Mouse (Mus musculus): ENCODE data around the gene Cnot1. TPM values are rescaled to one million over a fixed set of nuclear protein-coding genes. Genes with fewer than 3 reads are reported as not detected.

The Cnot1 gene
- total and polyA plus RNA-seq, 2 experiments from 2014 or later: 25.0 to 143 TPM

DNA sequence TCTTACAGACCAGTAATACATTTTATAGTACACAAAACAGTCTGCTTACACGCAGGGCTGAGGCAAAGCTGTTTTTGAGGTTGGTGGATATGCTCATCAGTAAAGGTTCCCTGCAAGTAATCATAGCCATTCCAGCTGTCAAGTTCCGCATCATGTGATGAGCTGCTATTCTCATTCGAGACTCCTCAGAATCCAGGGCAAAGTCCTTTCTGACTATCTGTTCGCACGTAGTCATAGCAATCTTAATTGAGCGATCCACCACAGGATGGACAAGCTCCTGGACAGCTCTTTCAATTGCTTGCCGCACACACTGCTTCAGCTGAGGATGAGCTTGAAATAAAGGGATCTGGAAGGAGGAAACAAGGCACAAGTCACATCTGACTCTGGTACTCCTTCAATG, 65.5 kb downstream of the Cnot1 start:
- H3K4me2 ChIP-seq (ENCODE audit: low read depth): no peak overlapping the region
- H3K4me1 ChIP-seq (ENCODE audit: insufficient read depth): no peaks in the 10 kb centered on the region
- no peaks in the 10 kb centered on the region for H3K9me3 ChIP-seq (ENCODE audit: low read length)
- DNase-seq (no peak), ATAC-seq (no peak)
- H3K9ac ChIP-seq: no peak overlapping the region
- TF ChIP-seq CTCF (IDR thresholded peaks at IDR 0.05; ENCODE audit: low read depth): no peak
- H3K36me3 ChIP-seq (ENCODE audit: insufficient read depth): peaks cover 82% of the 10 kb centered on the region
- no peak overlapping the region for H3K4me3 ChIP-seq (ENCODE audit: low read depth, low read length)
- no peak overlapping the region for H3K27ac ChIP-seq (ENCODE audit: low read depth, low read length)
- H3K27me3 ChIP-seq (ENCODE audit: insufficient read depth, low read length): no peaks in the 10 kb centered on the region
- WGBS: 93% methylated on average over 7 of the region's 7 CpGs

DNA sequence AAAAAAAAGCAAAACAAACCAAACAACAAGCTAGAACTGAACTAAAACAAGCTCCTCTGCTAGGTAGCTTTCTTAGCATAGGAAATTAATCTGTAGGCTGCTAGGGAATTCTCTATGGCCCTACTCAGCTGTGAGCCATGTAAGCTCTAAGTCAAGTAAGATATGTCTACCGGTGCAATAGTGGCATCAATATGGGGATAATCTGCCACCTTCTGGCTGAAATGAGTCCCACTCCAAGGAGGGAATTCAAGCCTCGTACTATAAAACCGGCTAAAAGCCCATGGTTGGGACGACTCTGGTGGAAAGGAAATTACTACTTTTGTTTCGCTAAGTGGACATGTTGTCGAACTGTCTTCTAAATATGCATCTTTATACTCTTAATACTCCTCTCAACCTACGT, 68.7 kb downstream of the Cnot1 start:
- DNase-seq (peak; percentile 59), ATAC-seq (peak; percentile 72)
- Histone ChIP-seq H3K4me2 (ENCODE audit: low read depth) (no peak overlapping the region), H3K4me3 (ENCODE audit: low read depth, low read length) (no peak overlapping the region), H3K27ac (ENCODE audit: low read depth, low read length) (no peak overlapping the region), H3K4me1 (ENCODE audit: insufficient read depth) (no peaks in the 10 kb centered on the region), H3K9me3 (ENCODE audit: low read length) (no peaks in the 10 kb centered on the region), H3K36me3 (ENCODE audit: insufficient read depth) (peaks cover 79% of the 10 kb centered on the region), H3K9ac (no peak overlapping the region), H3K27me3 (ENCODE audit: insufficient read depth, low read length) (no peaks in the 10 kb centered on the region)
- TF ChIP-seq CTCF (IDR thresholded peaks at IDR 0.05; ENCODE audit: low read depth): peak; percentile 61
- WGBS: 69% methylated on average over 7 of the region's 7 CpGs

DNA sequence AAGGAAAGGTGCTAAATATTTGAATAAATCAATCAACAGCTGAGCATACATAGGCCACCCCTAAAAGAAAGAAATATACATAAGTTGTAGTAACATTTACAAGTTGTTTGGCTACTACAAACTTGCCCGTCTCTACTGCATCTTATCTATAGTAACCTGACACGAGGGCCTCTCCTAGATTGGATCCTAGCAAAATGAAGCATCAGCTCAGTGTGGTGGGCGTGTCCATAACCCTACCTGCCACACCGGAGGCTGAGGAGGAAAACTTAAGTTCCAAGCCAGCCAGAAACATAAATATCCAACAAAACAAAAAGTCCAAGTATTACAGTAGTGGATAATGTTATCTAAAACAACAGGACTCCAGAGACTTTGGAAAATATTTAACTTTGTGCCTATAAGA, 79.6 kb downstream of the Cnot1 start:
- no peak overlapping the region for H3K4me3 ChIP-seq (ENCODE audit: low read depth, low read length)
- WGBS: 90% methylated on average over 4 of the region's 4 CpGs
- no peak overlapping the region for H3K4me2 ChIP-seq (ENCODE audit: low read depth)
- no peak overlapping the region for H3K27ac ChIP-seq (ENCODE audit: low read depth, low read length)
- H3K27me3 ChIP-seq (ENCODE audit: insufficient read depth, low read length): no peaks in the 10 kb centered on the region
- no peaks in the 10 kb centered on the region for H3K9me3 ChIP-seq (ENCODE audit: low read length)
- peaks cover 71% of the 10 kb centered on the region for H3K36me3 ChIP-seq (ENCODE audit: insufficient read depth)
- ATAC-seq: no peak
- H3K9ac ChIP-seq: no peak overlapping the region
- no peak for DNase-seq
- H3K4me1 ChIP-seq (ENCODE audit: insufficient read depth): no peaks in the 10 kb centered on the region
- TF ChIP-seq CTCF (IDR thresholded peaks at IDR 0.05; ENCODE audit: low read depth): no peak

DNA sequence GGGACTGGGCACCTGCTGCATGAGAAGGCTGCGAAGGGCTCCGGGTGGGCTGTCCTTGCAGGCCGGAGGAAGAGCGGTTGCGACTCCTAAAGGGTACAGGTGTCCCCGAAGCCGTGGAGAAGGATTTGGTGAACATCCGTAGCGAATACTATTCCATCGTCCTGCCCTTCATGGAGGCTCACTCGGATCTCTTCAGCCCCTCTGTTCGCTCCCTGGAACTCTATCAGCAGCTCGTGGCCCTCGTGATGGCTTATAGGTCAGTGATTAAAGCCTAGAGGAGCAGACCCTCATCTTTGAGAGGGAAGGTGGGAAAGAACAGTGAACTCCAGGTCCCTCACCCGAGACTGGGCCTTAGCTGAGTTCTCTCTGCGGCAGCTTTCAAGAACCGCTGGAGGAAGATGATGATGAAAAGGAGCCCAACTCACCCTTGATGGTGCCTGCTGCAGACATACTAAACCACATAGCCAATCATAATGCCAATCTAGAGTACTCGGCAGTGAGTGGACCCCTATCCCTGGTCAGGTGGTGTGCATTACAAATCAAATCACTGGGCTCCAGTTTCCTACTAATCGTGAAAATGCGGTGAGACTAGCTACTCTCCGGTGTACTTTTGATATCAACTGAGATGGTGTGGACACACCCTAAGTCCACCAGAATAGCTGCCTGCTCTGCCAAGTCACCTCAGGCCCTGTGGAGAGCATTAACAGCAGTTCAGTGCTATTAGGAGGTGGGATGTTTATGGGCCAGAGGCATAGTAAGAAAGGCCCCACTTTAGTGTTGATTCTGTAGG, 90.5 kb downstream of the Cnot1 start:
- peak overlapping the region; percentile 75 for H3K9ac ChIP-seq
- no peaks in the 10 kb centered on the region for H3K9me3 ChIP-seq (ENCODE audit: low read length)
- H3K4me3 ChIP-seq (ENCODE audit: low read depth, low read length): peak overlapping the region; percentile 82
- H3K27me3 ChIP-seq (ENCODE audit: insufficient read depth, low read length): no peaks in the 10 kb centered on the region
- peaks cover 9% of the 10 kb centered on the region for H3K4me1 ChIP-seq (ENCODE audit: insufficient read depth)
- peak overlapping the region; percentile 96 for H3K4me2 ChIP-seq (ENCODE audit: low read depth)
- peak overlapping the region; percentile 67; the same call in 1 of the 2 replicates for H3K27ac ChIP-seq (ENCODE audit: low read depth, low read length)
- DNase-seq (no peak), ATAC-seq (no peak)
- peaks cover 65% of the 10 kb centered on the region for H3K36me3 ChIP-seq (ENCODE audit: insufficient read depth)
- 18% methylated on average over 21 of the region's 21 CpGs for WGBS
- no peak for TF ChIP-seq CTCF (IDR thresholded peaks at IDR 0.05; ENCODE audit: low read depth)

DNA sequence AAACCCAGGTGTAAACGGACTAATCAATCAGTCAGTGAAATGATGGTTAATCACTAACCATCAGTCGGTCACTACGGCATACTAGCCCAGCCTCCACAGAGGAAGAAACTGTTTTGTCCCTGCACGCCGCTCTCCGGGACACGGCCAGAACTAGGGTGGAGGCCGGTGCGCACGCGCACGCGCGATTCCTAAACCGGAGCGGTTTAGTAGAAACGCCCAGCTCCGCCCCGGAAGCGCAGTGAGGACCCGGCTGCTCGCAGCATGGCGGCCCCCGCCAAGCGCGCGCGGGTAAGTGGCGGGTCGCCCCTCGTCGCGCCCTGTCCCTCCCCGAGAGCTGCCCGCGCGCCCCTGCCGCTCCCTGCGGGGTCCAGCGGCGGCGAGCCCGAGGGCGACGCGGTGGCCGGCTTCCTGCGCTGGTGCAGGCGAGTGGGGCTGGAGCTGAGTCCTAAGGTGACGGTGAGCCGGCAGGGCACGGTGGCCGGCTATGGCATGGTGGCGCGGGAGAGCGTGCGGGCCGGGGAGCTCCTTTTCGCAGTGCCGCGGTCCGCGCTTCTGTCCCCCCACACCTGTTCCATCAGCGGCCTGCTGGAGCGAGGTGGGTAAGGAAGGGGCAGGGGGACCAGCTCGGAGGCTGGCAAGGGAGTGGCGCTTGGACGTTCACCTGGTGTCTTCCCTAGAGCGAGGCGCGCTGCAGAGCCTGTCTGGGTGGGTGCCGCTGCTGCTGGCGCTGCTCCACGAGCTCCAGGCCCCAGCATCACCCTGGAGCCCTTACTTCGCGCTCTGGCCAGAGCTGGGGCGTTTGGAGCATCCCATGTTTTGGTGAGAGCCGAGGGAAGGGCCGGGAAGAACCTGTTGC, 91.4 kb downstream of the Cnot1 start, which contains the start of gene Setd6:
Gene Setd6 (plus strand): TSS at position 206 of the 856 bp plus-strand sequence.
- H3K4me1 ChIP-seq (ENCODE audit: insufficient read depth): peaks cover 9% of the 10 kb centered on the region
- peaks cover 66% of the 10 kb centered on the region for H3K36me3 ChIP-seq (ENCODE audit: insufficient read depth)
- H3K4me3 ChIP-seq (ENCODE audit: low read depth, low read length): peak within 1 kb of the TSS; percentile 82
- H3K4me2 ChIP-seq (ENCODE audit: low read depth): peak within 1 kb of the TSS; percentile 96
- peak within 1 kb of the TSS; percentile 75 for H3K9ac ChIP-seq
- peak; percentile 90 for DNase-seq
- H3K27me3 ChIP-seq (ENCODE audit: insufficient read depth, low read length): no peaks in the 10 kb centered on the region
- no peak for TF ChIP-seq CTCF (IDR thresholded peaks at IDR 0.05; ENCODE audit: low read depth)
- ATAC-seq: peak; percentile 94
- WGBS: under 1% methylated on average over 71 of the region's 79 CpGs
- H3K27ac ChIP-seq (ENCODE audit: low read depth, low read length): peak within 1 kb of the TSS; percentile 67
- no peaks in the 10 kb centered on the region for H3K9me3 ChIP-seq (ENCODE audit: low read length)

DNA sequence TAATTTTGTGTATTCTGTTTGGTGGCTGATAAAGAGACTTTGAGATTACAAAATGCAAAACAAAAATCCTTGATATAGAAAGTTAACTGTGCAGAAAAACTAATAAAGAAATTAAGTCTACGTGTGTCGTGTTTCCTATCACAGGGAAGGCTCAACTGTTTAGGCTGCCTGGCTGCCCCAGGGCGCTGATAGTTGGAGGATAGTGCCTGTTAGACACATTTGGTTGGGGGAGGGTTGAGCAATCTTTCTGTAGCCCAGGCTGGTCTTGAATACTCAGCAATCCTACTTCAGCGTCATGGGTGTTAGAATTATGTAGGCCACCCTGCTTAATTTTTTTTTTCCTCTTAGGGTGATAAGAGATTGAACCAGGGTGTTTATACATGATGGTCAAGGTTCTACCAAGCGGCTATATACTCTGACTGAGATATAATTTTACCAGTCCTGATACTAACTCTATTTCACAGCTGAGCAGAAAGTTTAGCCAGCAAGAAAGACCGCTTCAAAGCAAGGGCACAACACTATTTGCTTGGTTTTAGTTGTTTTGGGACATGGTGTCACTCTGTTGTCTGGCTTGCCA, 92.3 kb downstream of the Cnot1 start:
- WGBS: 88% methylated on average over 6 of the region's 6 CpGs
- Histone ChIP-seq H3K36me3 (ENCODE audit: insufficient read depth) (peaks cover 65% of the 10 kb centered on the region), H3K4me2 (ENCODE audit: low read depth) (peak overlapping the region; percentile 96), H3K4me3 (ENCODE audit: low read depth, low read length) (no peak overlapping the region), H3K4me1 (ENCODE audit: insufficient read depth) (peaks cover 9% of the 10 kb centered on the region), H3K27ac (ENCODE audit: low read depth, low read length) (no peak overlapping the region), H3K9me3 (ENCODE audit: low read length) (no peaks in the 10 kb centered on the region), H3K9ac (0 out of 2 replicates have a peak overlapping the region, but pooled peaks have one; percentile 75), H3K27me3 (ENCODE audit: insufficient read depth, low read length) (no peaks in the 10 kb centered on the region)
- ATAC-seq (no peak), DNase-seq (no peak)
- no peak for TF ChIP-seq CTCF (IDR thresholded peaks at IDR 0.05; ENCODE audit: low read depth)

Measured in forebrain, postnatal 0 days (tissue).